Mouse (Mus musculus): ENCODE results near the gene Stap2.

DNA sequence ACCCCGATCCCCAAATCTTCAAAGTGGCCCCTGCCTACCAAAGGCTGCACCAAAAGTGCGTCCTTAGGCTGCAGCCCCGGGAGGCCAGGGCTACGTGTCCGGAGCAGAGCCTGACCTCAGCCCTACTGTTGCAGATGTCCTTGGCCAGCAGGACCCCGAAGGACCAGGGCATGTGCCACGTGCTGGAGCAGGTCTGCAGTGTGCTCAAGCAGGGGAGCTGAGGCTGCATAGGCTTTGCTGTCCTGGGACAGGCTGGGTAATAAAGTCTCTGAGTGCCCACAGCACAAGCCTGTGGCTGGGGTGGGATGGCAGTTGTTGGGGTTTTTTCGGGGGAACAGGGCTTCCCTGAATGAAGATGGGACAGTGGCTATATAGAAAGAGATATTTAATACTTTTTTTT, 11.0 kb upstream of the Stap2 start:
- TF ChIP-seq CTCF (IDR thresholded peaks at IDR 0.05; ENCODE audit: low read depth) (no peak), EP300 (IDR thresholded peaks at IDR 0.05; ENCODE audit: low read depth) (no peak)

Measured in liver, embryonic 14.5 days (tissue).